ENCODE assay signal across 16 mouse cellular contexts in the genomic region with DNA sequence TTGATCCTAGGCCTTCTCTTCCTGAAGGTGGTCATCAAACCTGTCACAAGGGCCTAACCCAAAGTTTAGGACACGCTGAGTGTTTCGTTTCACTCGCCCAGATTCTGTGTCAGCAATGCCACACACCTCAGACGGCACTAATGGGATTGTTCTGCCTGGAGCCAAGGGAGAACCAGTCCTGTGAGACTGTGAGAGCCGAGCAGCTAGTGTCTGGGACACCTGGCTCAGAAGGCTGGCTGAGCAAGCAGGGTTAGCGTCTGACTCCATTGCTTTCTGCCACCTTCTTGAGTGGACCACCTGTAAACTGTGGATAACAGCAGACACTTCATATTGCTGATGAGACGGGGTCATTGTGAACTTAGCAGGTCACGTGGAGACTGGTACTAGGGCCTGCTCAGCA.
"Had no signal": no experiment of that assay in that cellular context is flagged by ENCODE, and none has a peak within 500 bp of the region (broad histone marks: within the 10 kb centered on the region; RNA-seq: fewer than 3 reads in every experiment).

No protein-coding gene starts in this region.

- H3K4me2 ChIP-seq: neural tube, embryonic 13.5 days; neural tube, embryonic 15.5 days; stomach, embryonic 15.5 days had no signal

- H3K9ac ChIP-seq: neural tube, embryonic 13.5 days; neural tube, embryonic 15.5 days; stomach, embryonic 15.5 days had no signal

- H3K27ac ChIP-seq: neural tube, embryonic 13.5 days; neural tube, embryonic 15.5 days; stomach, embryonic 15.5 days; stomach, postnatal 0 days had no signal

- H3K27me3 ChIP-seq: neural tube, embryonic 13.5 days; neural tube, embryonic 15.5 days; stomach, embryonic 15.5 days had no signal

- H3K4me3 ChIP-seq: neural tube, embryonic 13.5 days; neural tube, embryonic 15.5 days; stomach, embryonic 15.5 days had no signal

- DNase-seq: retina, postnatal 1 day; right cerebral cortex, adult 18-20 months; right cerebral cortex, postnatal 14 days; right cerebral cortex, postnatal 25 days; right cerebral cortex, postnatal 4 days; spleen, adult 18-20 months; thymus, adult 18-20 months; thymus, adult 2 months; thymus, postnatal 14 days; thymus, postnatal 25 days; thymus, postnatal 36 days; thymus, postnatal 4 days had no signal

- H3K36me3 ChIP-seq: neural tube, embryonic 13.5 days; neural tube, embryonic 15.5 days; stomach, embryonic 15.5 days had no signal

- H3K9me3 ChIP-seq: neural tube, embryonic 13.5 days; neural tube, embryonic 15.5 days; stomach, embryonic 15.5 days had no signal

- H3K4me1 ChIP-seq: neural tube, embryonic 13.5 days had no signal
